Mouse (Mus musculus): ENCODE data around the gene Anxa6. TPM values are rescaled to one million over a fixed set of nuclear protein-coding genes. Genes with fewer than 3 reads are reported as not detected.

Gene Anxa6
- polyA plus RNA-seq, 1 experiment from 2014 or later = 340 TPM

DNA sequence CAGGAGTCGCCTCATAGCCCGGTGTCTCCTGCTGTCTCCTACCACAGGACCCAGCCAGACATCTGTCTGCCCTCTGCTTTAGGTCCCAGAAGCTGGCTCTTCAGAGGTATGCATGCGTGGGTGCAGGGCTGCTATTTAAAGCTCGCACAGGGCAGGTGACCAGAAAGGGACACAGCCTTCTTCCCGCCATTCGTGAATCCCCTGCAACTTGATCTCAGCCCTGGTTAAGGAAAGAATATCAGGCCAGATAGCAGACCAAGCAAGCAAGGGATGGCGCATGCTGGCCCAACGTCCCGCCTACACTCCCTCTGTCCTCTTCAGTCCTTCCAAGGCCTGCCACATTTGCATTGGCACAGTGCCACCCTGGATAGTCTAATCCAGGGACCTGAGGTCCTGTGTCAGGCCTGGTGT, 17.4 kb downstream of the Anxa6 start:
- WGBS = 24% methylated on average over 9 of the region's 9 CpGs
- no peak overlapping the region for H3K4me3 ChIP-seq (ENCODE audit: low read length)
- H3K36me3 ChIP-seq (ENCODE audit: control insufficient read depth, insufficient read depth) = peaks cover 56% of the 10 kb centered on the region
- H3K9me3 ChIP-seq (replicated peaks; ENCODE audit: control insufficient read depth, low read length) = no peaks in the 10 kb centered on the region
- H3K27me3 ChIP-seq (ENCODE audit: control insufficient read depth, insufficient read depth, low read length) = no peaks in the 10 kb centered on the region
- peak; percentile 86 for ATAC-seq (replicated peaks; ENCODE audit: extremely low read depth, insufficient read depth, low FRiP score)
- H3K27ac ChIP-seq (ENCODE audit: low read length) = peak overlapping the region; percentile 87
- H3K9ac ChIP-seq (ENCODE audit: low read length) = peak overlapping the region; percentile 42
- H3K4me1 ChIP-seq (ENCODE audit: control insufficient read depth, insufficient read depth, low read length) = peaks cover 60% of the 10 kb centered on the region
- peak overlapping the region; percentile 11; the same call in 1 of the 2 replicates for H3K4me2 ChIP-seq (ENCODE audit: low read depth, low read length)

DNA sequence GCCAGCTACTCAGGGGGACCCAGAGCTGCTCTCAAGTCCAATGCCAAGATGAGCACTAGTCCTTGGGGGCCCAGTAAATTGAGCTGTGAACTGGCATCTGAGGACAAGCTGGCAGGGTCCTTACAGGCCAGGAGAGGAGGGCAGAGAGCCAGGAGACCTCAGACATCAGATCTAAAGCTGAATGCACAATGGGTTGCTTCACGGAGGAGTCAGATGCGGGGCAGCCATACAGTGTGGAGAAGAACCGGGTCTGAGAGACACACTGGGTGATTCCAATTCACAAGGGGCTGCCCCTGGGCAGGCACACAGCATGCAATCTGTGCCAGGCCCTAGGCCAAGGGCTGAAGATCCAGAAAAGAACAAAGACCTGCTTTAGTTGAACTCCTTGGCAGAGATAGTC, 18.0 kb downstream of the Anxa6 start:
- peaks cover 54% of the 10 kb centered on the region for H3K4me1 ChIP-seq (ENCODE audit: control insufficient read depth, insufficient read depth, low read length)
- no peak overlapping the region for H3K4me3 ChIP-seq (ENCODE audit: low read length)
- H3K36me3 ChIP-seq (ENCODE audit: control insufficient read depth, insufficient read depth) = peaks cover 56% of the 10 kb centered on the region
- peak overlapping the region; percentile 87 for H3K27ac ChIP-seq (ENCODE audit: low read length)
- no peaks in the 10 kb centered on the region for H3K27me3 ChIP-seq (ENCODE audit: control insufficient read depth, insufficient read depth, low read length)
- H3K9me3 ChIP-seq (replicated peaks; ENCODE audit: control insufficient read depth, low read length) = no peaks in the 10 kb centered on the region
- ATAC-seq (replicated peaks; ENCODE audit: extremely low read depth, insufficient read depth, low FRiP score) = no peak
- H3K9ac ChIP-seq (ENCODE audit: low read length) = peak overlapping the region; percentile 42
- H3K4me2 ChIP-seq (ENCODE audit: low read depth, low read length) = 0 out of 2 replicates have a peak overlapping the region, but pooled peaks have one; percentile 11
- 54% methylated on average over 3 of the region's 3 CpGs for WGBS

DNA sequence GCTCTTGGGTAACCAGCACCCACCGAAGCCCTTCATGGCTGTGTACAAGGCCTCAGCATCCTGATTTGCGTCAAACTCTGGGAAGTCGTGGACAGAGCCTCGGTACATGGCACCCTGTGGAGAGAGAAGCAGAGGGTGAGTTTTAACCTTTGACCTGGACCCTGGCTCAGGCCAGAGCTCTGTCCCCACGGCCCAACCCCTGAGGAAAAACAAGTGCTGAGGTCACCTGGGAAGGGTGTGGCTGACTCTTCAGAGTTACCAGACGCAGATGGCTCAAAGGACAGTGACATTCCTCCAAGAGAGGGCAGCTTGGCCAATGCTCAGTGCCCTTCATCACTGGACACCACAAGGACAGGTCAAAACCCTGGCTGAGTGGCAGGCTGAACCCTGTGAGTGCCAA, 19.4 kb downstream of the Anxa6 start:
- Histone ChIP-seq H3K9me3 (replicated peaks; ENCODE audit: control insufficient read depth, low read length) (no peaks in the 10 kb centered on the region), H3K4me2 (ENCODE audit: low read depth, low read length) (no peak overlapping the region), H3K27ac (ENCODE audit: low read length) (no peak overlapping the region), H3K27me3 (ENCODE audit: control insufficient read depth, insufficient read depth, low read length) (no peaks in the 10 kb centered on the region), H3K36me3 (ENCODE audit: control insufficient read depth, insufficient read depth) (peaks cover 63% of the 10 kb centered on the region), H3K9ac (ENCODE audit: low read length) (no peak overlapping the region), H3K4me3 (ENCODE audit: low read length) (no peak overlapping the region), H3K4me1 (ENCODE audit: control insufficient read depth, insufficient read depth, low read length) (peaks cover 43% of the 10 kb centered on the region)
- no peak for ATAC-seq (replicated peaks; ENCODE audit: extremely low read depth, insufficient read depth, low FRiP score)
- 80% methylated on average over 6 of the region's 6 CpGs for WGBS

DNA sequence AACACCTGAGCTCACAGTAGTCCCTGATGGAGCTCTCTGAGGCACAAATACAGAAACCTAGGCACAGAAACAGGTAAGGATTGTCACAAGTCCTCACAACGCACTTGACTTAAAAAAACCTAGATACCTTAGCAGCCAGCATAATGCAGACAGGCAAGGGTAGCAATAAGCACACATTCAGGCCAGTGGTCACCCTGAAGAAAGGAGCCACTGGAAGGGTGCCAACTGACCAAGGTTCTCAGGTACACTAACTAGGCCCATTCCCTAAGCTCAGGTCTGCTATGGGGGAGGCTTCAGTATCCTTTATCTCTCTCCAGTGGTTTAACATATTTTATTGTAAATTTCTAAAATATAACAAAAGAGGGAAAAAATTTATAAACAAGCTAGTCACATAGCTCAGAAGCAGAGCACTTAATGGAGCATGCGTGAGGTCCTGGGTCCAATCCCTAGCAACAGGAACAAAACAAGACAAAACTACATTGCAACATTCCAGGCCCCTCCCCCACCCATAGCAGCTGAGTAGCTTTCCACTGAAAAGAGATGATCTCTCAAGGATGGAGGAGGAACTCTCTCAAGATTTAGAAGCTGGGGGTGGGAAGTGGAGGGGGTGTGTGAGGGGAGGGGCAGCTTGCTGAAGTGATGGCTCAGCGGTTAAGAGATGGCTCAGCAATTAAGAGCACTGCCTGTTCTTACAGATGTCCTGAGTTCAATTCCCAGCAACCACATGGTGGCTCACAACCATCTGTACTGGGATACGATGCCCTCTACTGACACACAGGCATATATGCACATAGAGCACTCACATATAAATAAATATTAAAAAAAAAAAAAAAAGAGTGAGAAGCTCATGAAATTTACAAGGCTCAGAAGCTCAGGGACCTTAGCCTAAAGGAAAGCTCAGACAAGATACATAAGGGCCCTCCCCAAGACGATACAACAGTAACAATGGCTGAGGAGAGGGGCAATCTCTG, 20.4 kb downstream of the Anxa6 start:
- no peaks in the 10 kb centered on the region for H3K27me3 ChIP-seq (ENCODE audit: control insufficient read depth, insufficient read depth, low read length)
- H3K4me2 ChIP-seq (ENCODE audit: low read depth, low read length) = no peak overlapping the region
- 73% methylated on average over 5 of the region's 5 CpGs for WGBS
- peaks cover 35% of the 10 kb centered on the region for H3K4me1 ChIP-seq (ENCODE audit: control insufficient read depth, insufficient read depth, low read length)
- H3K9ac ChIP-seq (ENCODE audit: low read length) = no peak overlapping the region
- H3K27ac ChIP-seq (ENCODE audit: low read length) = no peak overlapping the region
- H3K4me3 ChIP-seq (ENCODE audit: low read length) = no peak overlapping the region
- peaks cover 63% of the 10 kb centered on the region for H3K36me3 ChIP-seq (ENCODE audit: control insufficient read depth, insufficient read depth)
- ATAC-seq (replicated peaks; ENCODE audit: extremely low read depth, insufficient read depth, low FRiP score) = no peak
- H3K9me3 ChIP-seq (replicated peaks; ENCODE audit: control insufficient read depth, low read length) = no peaks in the 10 kb centered on the region

DNA sequence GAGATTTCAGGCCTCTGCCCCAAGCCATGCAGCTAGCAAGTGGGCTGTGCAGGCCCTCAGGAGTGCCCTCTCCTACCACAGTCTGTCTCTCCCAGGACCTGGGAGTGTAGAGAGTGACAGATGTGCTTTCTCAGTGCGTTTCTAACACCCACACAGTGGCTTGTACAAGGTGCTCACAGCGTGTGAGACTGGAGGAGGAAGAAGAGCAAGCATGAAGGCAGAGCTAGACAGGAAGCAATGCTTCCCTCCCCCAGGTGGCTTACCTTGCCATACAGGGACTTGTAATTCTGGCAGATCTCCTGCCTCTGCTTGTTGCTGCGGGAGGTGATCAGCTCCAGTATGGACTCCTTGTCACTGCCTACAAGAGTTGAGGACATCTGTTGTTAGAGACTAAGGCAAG, 21.8 kb downstream of the Anxa6 start:
- Histone ChIP-seq H3K27me3 (ENCODE audit: control insufficient read depth, insufficient read depth, low read length) (no peaks in the 10 kb centered on the region), H3K9ac (ENCODE audit: low read length) (no peak overlapping the region), H3K4me2 (ENCODE audit: low read depth, low read length) (no peak overlapping the region), H3K4me3 (ENCODE audit: low read length) (no peak overlapping the region), H3K4me1 (ENCODE audit: control insufficient read depth, insufficient read depth, low read length) (peaks cover 21% of the 10 kb centered on the region), H3K36me3 (ENCODE audit: control insufficient read depth, insufficient read depth) (peaks cover 76% of the 10 kb centered on the region), H3K9me3 (replicated peaks; ENCODE audit: control insufficient read depth, low read length) (no peaks in the 10 kb centered on the region), H3K27ac (ENCODE audit: low read length) (no peak overlapping the region)
- ATAC-seq (replicated peaks; ENCODE audit: extremely low read depth, insufficient read depth, low FRiP score) = no peak
- 82% methylated on average over 3 of the region's 3 CpGs for WGBS

DNA sequence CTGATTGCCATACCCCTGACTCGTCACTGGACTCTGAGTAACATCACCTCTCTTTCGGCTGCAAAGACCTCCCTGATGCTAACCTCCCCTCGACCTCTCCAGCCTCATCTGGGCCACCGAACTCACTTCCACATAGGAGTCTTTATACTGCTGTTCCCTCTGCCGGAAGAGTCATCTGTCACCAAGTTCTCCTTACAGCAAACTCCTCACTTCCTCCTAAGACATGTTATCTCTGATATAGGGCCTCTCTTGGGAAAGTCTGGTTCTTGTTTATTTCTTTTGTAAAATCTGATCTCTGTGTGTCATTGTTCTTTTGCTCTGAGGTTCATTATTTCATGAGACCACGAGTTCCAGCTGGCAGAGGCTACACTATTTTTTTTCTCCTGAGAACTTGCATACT, 25.0 kb downstream of the Anxa6 start:
- H3K9me3 ChIP-seq (replicated peaks; ENCODE audit: control insufficient read depth, low read length) = no peaks in the 10 kb centered on the region
- 51% methylated on average over 6 of the region's 6 CpGs for WGBS
- no peak overlapping the region for H3K27ac ChIP-seq (ENCODE audit: low read length)
- no peak for ATAC-seq (replicated peaks; ENCODE audit: extremely low read depth, insufficient read depth, low FRiP score)
- peaks cover 93% of the 10 kb centered on the region for H3K36me3 ChIP-seq (ENCODE audit: control insufficient read depth, insufficient read depth)
- H3K4me1 ChIP-seq (ENCODE audit: control insufficient read depth, insufficient read depth, low read length) = peaks cover 3% of the 10 kb centered on the region; the same call in 1 of the 2 replicates
- no peak overlapping the region for H3K4me2 ChIP-seq (ENCODE audit: low read depth, low read length)
- no peaks in the 10 kb centered on the region for H3K27me3 ChIP-seq (ENCODE audit: control insufficient read depth, insufficient read depth, low read length)
- no peak overlapping the region for H3K4me3 ChIP-seq (ENCODE audit: low read length)
- H3K9ac ChIP-seq (ENCODE audit: low read length) = no peak overlapping the region

DNA sequence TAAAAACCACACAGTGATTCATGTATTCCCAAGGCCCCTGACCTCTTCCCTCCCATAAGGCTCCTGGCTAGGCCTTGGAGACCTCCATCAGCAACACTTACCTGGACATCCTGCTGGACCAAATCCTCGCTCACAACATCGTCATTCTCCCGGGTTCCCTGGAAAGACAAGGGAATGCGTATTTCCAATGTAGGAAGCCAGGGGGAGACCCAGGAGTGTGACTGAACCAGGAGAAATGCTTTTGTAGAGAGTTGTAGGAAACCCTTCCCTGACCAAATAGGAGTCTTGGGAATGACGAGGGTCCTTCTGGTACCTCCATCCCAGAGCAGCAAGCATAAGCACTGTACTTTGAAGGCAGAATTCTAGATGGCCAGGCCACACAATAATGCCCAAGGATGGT, 27.6 kb downstream of the Anxa6 start:
- WGBS = 76% methylated on average over 5 of the region's 5 CpGs

DNA sequence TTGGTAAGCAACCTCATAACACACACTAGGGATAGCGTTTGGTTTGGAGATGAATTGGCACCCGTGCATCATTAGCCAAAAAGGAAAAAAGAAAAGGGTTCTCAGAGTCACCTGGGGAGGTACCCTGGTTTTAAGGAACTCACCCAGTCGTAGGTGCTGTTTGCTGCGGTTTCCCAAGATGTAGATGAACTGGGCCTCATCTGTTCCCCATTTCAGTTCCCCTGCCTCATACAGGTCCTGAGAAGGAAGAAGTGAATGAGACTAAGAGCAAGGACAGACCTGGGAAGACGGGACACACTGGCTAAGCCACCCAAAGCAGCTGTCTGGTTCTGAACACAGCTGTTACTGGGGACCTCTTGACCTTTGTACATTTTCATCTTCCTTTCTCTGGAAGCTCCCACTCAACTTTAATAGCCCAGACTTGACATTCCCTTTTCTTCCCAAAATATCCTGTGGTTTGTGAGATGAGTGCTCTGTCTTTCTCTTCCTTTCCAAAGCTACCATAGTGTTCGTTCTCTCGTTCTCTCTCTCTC, 28.2 kb downstream of the Anxa6 start:
- ATAC-seq (replicated peaks; ENCODE audit: extremely low read depth, insufficient read depth, low FRiP score) = no peak
- H3K4me3 ChIP-seq (ENCODE audit: low read length) = no peak overlapping the region
- no peak overlapping the region for H3K9ac ChIP-seq (ENCODE audit: low read length)
- no peak overlapping the region for H3K27ac ChIP-seq (ENCODE audit: low read length)
- 85% methylated on average over 7 of the region's 7 CpGs for WGBS
- peaks cover 6% of the 10 kb centered on the region for H3K9me3 ChIP-seq (replicated peaks; ENCODE audit: control insufficient read depth, low read length)
- no peak overlapping the region for H3K4me2 ChIP-seq (ENCODE audit: low read depth, low read length)
- H3K36me3 ChIP-seq (ENCODE audit: control insufficient read depth, insufficient read depth) = peaks cover 87% of the 10 kb centered on the region
- H3K27me3 ChIP-seq (ENCODE audit: control insufficient read depth, insufficient read depth, low read length) = no peaks in the 10 kb centered on the region
- H3K4me1 ChIP-seq (ENCODE audit: control insufficient read depth, insufficient read depth, low read length) = no peaks in the 10 kb centered on the region

More for the DNA sequence above, 27.6 kb downstream of the Anxa6 start:
- Histone ChIP-seq H3K9me3 (replicated peaks; ENCODE audit: control insufficient read depth, low read length) (peaks cover 6% of the 10 kb centered on the region), H3K9ac (ENCODE audit: low read length) (no peak overlapping the region), H3K27ac (ENCODE audit: low read length) (no peak overlapping the region), H3K4me2 (ENCODE audit: low read depth, low read length) (no peak overlapping the region), H3K27me3 (ENCODE audit: control insufficient read depth, insufficient read depth, low read length) (no peaks in the 10 kb centered on the region), H3K36me3 (ENCODE audit: control insufficient read depth, insufficient read depth) (peaks cover 87% of the 10 kb centered on the region), H3K4me1 (ENCODE audit: control insufficient read depth, insufficient read depth, low read length) (no peaks in the 10 kb centered on the region), H3K4me3 (ENCODE audit: low read length) (no peak overlapping the region)
- ATAC-seq (replicated peaks; ENCODE audit: extremely low read depth, insufficient read depth, low FRiP score) = no peak

DNA sequence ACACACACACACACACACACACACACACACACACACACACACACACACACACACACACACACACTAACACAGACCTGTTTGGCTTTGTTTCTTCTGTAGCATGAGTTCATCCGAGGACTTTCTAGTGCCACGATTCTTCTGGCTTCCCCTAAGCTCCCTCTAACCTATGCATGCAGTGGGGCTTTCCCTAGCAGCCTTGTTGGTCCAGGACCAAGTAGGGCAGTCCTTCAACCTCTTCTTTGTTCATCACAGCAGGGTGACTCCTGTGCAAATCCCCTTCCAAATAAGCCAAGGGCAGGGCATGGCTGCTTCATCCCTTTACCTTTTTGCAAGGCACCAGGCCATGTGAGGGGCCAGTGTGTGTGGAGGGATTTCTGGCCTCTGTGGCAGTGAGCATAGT, 34.5 kb downstream of the Anxa6 start:
- Histone ChIP-seq H3K4me1 (ENCODE audit: control insufficient read depth, insufficient read depth, low read length) (peaks cover 23% of the 10 kb centered on the region), H3K4me3 (ENCODE audit: low read length) (no peak overlapping the region), H3K27ac (ENCODE audit: low read length) (peak overlapping the region; percentile 39; the same call in 1 of the 2 replicates), H3K9ac (ENCODE audit: low read length) (no peak overlapping the region), H3K9me3 (replicated peaks; ENCODE audit: control insufficient read depth, low read length) (peaks cover 6% of the 10 kb centered on the region), H3K36me3 (ENCODE audit: control insufficient read depth, insufficient read depth) (peaks cover 57% of the 10 kb centered on the region), H3K27me3 (ENCODE audit: control insufficient read depth, insufficient read depth, low read length) (no peaks in the 10 kb centered on the region), H3K4me2 (ENCODE audit: low read depth, low read length) (no peak overlapping the region)
- ATAC-seq (replicated peaks; ENCODE audit: extremely low read depth, insufficient read depth, low FRiP score) = no peak
- 65% methylated on average over 2 of the region's 2 CpGs for WGBS
